Mouse (Mus musculus) heart, postnatal 0 days (tissue): Measurements from ENCODE around the gene Gstm1. TPM values are rescaled to one million over a fixed set of nuclear protein-coding genes. Genes with fewer than 3 reads are reported as not detected.
A peak's percentile ranks its signal among the peaks of the same experiment; 100 is the strongest.

Experiments used
- ATAC-seq: fragments of 200-750 bp; cut with Nextera tagmentation; 2 replicates; pipeline ENCODE4 v1.8.0; 2017; ENCODE audit warnings: low read depth, moderate number of reproducible peaks, moderate library complexity; ENCODE audit not compliant: insufficient read depth
- DNase-seq: peaks from one replicate; pipeline ENCODE4 v3.0.0-alpha.2; 2016; ENCODE audit warnings: low spot score
- H3K27ac ChIP-seq: fragments of 300-500 bp; sonication (generic); 2 replicates; pipeline ENCODE4 v1.5.1; 2014; ENCODE audit warnings: low read depth, mild to moderate bottlenecking
- H3K27me3 ChIP-seq: fragments of 300-500 bp; sonication (generic); 2 replicates; pipeline ENCODE4 v1.6.1; 2014; ENCODE audit warnings: low read length, mixed read lengths; ENCODE audit not compliant: control insufficient read depth, insufficient read depth
- H3K36me3 ChIP-seq: fragments of 300-500 bp; sonication (generic); replicated peaks from 2 replicates; pipeline ENCODE4 v1.6.1; 2014; ENCODE audit warnings: low read length, mixed read lengths; ENCODE audit not compliant: control insufficient read depth, insufficient read depth
- H3K4me1 ChIP-seq: fragments of 300-500 bp; sonication (generic); 2 replicates; pipeline ENCODE4 v1.6.1; 2014; ENCODE audit warnings: antibody characterized with exemption; ENCODE audit not compliant: control insufficient read depth, insufficient read depth
- H3K4me2 ChIP-seq: fragments of 300-500 bp; sonication (generic); 2 replicates; pipeline ENCODE4 v1.6.1; 2014; ENCODE audit warnings: low read depth, mild to moderate bottlenecking, low read length, moderate library complexity
- H3K4me3 ChIP-seq: fragments of 300-500 bp; sonication (generic); 2 replicates; pipeline ENCODE4 v1.5.1; 2014; ENCODE audit warnings: low read depth, low read length
- H3K9ac ChIP-seq: fragments of 300-500 bp; sonication (generic); replicated peaks from 2 replicates; pipeline ENCODE4 v1.6.1; 2014; ENCODE audit warnings: low read depth, low read length, mixed read lengths
- H3K9me3 ChIP-seq: fragments of 300-500 bp; sonication (generic); replicated peaks from 2 replicates; pipeline ENCODE4 v1.6.1; 2016; ENCODE audit warnings: low read length; ENCODE audit not compliant: control insufficient read depth
- CTCF ChIP-seq: IDR thresholded peaks from 2 replicates; pipeline ENCODE4 v1.5.1; 2016; ENCODE audit warnings: antibody characterized with exemption, control low read depth, low read depth
- EP300 ChIP-seq: IDR thresholded peaks from 2 replicates; pipeline ENCODE4 v1.6.1; 2016; ENCODE audit warnings: antibody characterized with exemption, low read depth
- WGBS: fragments of 180-500 bp; shearing (Covaris S2); extraction: QIAGEN DNeasy Blood & Tissue Kit; methylation state at CpG from one replicate; pipeline ENCODE4 v1.1.7; 2014; 5-methylcytosine and 5-hydroxymethylcytosine counted together
- polyA plus RNA-seq: library from polyadenylated mRNA; unstranded; fragments of >200 nt; fragmentation: Nextera tagmentation; extraction: Ambion mirVana; gene quantifications from 2 replicates; pipeline ENCODE4 v1.2.1, GENCODE M21; 2015
- total RNA-seq: library from RNA; depleted of rRNA; stranded (reverse); fragments of >200 nt; gene quantifications from 2 replicates; pipeline ENCODE4 v1.2.3, GENCODE M21; 2014; ENCODE audit warnings: low replicate concordance; rRNA removed

The Gstm1 gene
- total RNA-seq (99.4 and 111 TPM in 2 replicates), polyA plus RNA-seq (132 and 136 TPM in 2 replicates)

DNA sequence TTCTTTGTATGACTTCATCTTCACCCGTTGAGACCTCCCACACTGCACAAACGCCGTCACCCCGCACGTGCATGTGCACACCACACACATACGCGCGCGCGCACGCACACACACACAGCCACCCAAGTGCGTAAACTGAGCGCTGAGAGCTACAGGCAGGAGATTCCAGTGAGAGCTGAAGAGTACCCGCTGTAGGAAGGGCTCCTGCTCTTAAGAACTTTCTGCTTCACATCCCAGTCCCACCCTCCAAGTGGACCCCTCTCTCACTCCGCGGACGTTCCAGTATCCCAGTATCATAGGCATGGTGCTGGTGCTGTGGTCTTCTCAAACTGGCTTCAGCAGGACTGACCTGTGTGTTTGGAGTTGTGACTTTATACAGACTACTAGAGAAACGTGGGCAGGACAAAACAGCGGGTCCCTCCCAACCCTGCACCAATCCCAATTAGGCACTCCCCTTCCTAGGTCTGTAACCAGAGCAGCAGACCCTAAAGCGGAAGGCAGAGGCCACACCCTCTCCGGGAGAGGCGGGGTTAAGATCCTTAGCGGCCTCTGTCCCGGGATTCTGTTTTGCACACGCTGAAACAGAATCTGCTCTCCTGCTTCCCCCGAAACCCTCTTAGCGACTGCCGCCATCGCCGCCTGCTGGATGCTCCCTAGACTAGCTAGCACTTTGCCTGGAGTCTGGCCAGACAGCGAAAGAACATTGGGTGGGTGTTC lies at the start of gene Gstm1:
Gstm1 (minus strand) TSS at position 501 of the 717 bp plus-strand sequence.
- Histone ChIP-seq H3K4me3 (peak within 1 kb of the TSS; percentile 48), H3K4me1 (peaks cover 18% of the 10 kb centered on the region; the same call in 1 of the 2 replicates), H3K27ac (peak within 1 kb of the TSS; percentile 98), H3K4me2 (peak within 1 kb of the TSS; percentile 71), H3K9ac (peak within 1 kb of the TSS; percentile 59), H3K9me3 (no peaks in the 10 kb centered on the region), H3K36me3 (no peaks in the 10 kb centered on the region), H3K27me3 (no peaks in the 10 kb centered on the region)
- ATAC-seq, result peak; percentile 97
- DNase-seq, result peak; percentile 99
- TF ChIP-seq CTCF (peak; percentile 96), EP300 (0 out of 2 replicates have a peak, but pooled peaks have one; percentile 23)
- WGBS, result under 1% methylated on average over 31 of the region's 31 CpGs

DNA sequence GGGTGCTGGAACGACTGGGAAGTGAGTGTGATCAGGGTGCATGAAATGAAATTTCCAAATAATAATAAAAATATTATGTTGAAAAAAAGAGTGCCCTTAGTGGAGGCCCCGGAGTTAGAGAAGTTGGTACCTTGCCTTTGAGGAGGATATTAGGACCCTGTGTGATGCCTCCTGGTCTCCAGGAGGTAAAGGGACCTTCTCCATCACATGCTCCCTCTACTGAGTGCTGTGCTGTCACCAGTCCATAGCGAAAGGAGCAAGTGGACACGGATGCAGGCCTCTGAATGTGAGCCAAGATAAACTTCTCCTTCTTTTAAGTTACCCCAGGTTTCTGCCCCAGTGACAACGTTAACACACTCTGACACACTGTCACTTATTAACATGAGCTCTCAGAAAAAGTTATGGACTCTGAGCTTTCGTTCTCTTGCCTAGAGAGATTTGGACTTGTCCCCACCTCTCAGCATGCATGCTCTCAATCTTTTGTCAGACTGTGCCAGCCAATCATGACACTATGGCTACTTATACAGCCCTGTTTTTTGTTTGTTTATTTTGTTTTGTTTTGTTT lies 49.7 kb upstream of the Gstm1 start:
- TF ChIP-seq CTCF, result no peak
- TF ChIP-seq EP300, result no peak
- Histone ChIP-seq H3K4me2 (no peak overlapping the region), H3K27me3 (no peaks in the 10 kb centered on the region), H3K27ac (no peak overlapping the region), H3K9me3 (no peaks in the 10 kb centered on the region), H3K4me1 (peaks cover 4% of the 10 kb centered on the region; the same call in 1 of the 2 replicates), H3K9ac (no peak overlapping the region), H3K4me3 (no peak overlapping the region), H3K36me3 (no peaks in the 10 kb centered on the region)
- DNase-seq (no peak), ATAC-seq (no peak)
- 54% methylated on average over 6 of the region's 6 CpGs for WGBS

DNA sequence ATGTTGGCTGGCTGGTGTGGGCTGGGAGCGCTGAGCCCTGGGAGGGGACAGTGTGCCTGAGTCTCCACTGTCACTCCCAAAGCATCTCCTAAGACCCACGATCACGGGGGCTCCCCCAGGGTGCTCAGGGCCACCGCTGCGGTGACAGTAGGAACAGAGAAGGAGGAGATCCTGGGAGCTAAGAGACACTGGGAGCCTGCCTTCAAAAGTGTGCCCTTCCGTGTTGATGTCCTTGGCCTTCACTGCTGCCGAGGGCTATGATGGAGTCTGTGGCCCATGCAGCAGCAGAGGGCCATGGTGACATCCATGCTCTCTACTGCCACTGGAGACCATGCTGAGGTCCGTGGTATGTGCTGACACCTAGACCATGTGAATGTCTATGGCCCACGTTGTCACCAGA lies 47.8 kb upstream of the Gstm1 start:
- H3K4me2 ChIP-seq, result no peak overlapping the region
- no peak overlapping the region for H3K4me3 ChIP-seq
- no peaks in the 10 kb centered on the region for H3K36me3 ChIP-seq
- H3K9me3 ChIP-seq, result no peaks in the 10 kb centered on the region
- no peaks in the 10 kb centered on the region for H3K27me3 ChIP-seq
- ATAC-seq, result no peak
- DNase-seq, result no peak
- no peak overlapping the region for H3K27ac ChIP-seq
- TF ChIP-seq CTCF, result no peak
- no peak for TF ChIP-seq EP300
- peaks cover 4% of the 10 kb centered on the region; the same call in 1 of the 2 replicates for H3K4me1 ChIP-seq
- 73% methylated on average over 9 of the region's 9 CpGs for WGBS
- no peak overlapping the region; the same call in 1 of the 2 replicates for H3K9ac ChIP-seq

DNA sequence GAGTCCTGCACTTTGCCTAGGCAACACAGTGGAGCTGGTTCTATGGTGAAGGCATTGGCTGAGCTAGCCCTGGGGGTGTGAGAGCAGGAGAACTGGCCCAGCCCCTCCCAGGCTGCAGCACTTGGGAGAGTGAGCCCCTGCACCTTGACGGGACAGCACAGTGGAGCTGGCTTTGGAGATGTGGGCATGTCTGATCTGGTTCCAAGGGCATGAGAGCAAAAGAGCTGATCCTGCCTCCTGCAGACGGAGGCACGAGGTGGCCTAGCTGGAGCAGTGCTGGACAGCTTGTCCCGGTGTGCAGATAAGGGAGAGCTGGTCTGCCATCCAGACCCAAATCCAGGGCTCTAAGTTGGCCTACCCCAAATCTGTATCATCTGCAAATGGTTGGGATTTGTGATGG lies 46.9 kb upstream of the Gstm1 start:
- no peak for DNase-seq
- no peak for ATAC-seq
- peaks cover 4% of the 10 kb centered on the region; the same call in 1 of the 2 replicates for H3K4me1 ChIP-seq
- H3K36me3 ChIP-seq, result no peaks in the 10 kb centered on the region
- no peak overlapping the region for H3K4me2 ChIP-seq
- H3K27me3 ChIP-seq, result no peaks in the 10 kb centered on the region
- H3K4me3 ChIP-seq, result no peak overlapping the region
- WGBS, result 32% methylated on average over 4 of the region's 4 CpGs
- no peak for TF ChIP-seq EP300
- TF ChIP-seq CTCF, result no peak
- no peak overlapping the region for H3K9ac ChIP-seq
- no peaks in the 10 kb centered on the region for H3K9me3 ChIP-seq
- no peak overlapping the region for H3K27ac ChIP-seq

DNA sequence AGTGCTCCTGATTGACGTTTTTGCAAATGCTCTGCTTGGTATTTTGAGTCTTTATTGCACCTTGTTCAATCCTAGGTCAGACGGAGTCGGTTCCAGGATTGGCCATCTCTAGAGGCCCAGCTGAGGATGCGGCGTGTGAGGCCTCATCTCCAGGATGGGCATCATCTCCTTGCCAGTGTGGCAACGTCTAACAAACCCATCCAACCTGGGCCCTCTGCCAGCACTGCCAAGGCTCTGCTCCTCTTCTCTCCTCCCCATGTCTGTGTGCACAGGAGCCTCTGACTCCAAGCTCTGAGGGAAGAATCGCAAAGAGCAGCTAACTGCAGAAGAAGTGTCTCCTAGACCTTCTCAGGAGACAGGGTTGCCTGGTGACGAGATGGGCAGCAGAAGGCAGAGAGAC lies 44.9 kb upstream of the Gstm1 start:
- Histone ChIP-seq H3K27ac (no peak overlapping the region), H3K27me3 (no peaks in the 10 kb centered on the region), H3K4me2 (no peak overlapping the region), H3K9me3 (no peaks in the 10 kb centered on the region), H3K36me3 (no peaks in the 10 kb centered on the region), H3K4me1 (no peaks in the 10 kb centered on the region), H3K9ac (no peak overlapping the region), H3K4me3 (no peak overlapping the region)
- TF ChIP-seq EP300 (no peak), CTCF (no peak)
- DNase-seq (no peak), ATAC-seq (no peak)
- WGBS, result 78% methylated on average over 8 of the region's 8 CpGs
